Mouse (Mus musculus): ENCODE results near the gene Elp5. TPM values are rescaled to one million over a fixed set of nuclear protein-coding genes. Genes with fewer than 3 reads are reported as not detected.

The Elp5 gene
- polyA plus RNA-seq, 1 experiment from 2014 or later: 124 TPM

DNA sequence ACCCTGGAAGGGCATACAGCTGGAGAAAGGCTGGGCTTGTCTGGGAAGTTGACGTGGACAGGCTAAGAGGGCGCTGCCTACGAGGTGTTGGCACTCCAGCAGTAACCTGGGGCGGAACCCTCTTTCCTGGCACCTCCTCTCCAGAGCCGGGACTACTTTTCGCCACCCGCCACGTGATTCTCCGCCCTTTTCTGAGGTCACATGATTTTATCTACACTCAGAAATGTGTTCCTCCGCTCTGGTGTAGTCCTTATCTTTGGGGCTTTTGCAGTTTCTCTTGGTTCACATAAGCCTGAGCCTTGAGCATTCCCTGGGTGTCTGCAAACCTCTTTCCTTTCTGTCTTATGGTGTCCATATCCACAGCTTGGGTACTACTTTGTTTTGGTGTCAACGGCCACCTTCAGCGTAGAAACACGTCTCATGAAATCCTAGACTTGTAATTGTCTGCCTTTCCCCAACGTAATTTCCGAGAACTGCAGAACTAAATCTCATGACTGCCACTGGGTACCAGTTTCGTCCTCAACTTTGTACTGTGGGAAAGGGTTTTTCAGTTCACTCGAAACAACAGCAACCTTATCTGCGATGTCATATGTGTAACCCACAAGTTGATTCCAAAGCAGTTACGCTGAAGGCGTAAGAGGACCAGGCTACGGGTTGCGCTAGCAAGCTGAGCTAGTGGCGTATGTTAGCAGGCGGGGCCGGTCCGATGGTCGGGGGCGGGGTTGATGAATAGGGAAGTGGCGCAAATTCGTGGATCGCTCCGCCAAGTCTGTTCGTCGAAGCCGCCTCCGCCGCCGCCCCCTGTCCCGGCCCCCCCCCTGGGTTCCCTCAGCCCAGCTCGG is 8.8 kb upstream of the Elp5 start, which contains the start of gene Gabarap:
Gene Gabarap, plus strand, starts transcription at position 294 of the 842 bp plus-strand sequence.
- no peaks in the 10 kb centered on the region for H3K9me3 ChIP-seq
- 0 out of 2 replicates have a peak, but pooled peaks have one; percentile 53 for ATAC-seq (ENCODE audit: insufficient number of reproducible peaks, insufficient read depth, low FRiP score, low TSS enrichment, low read depth)
- H3K36me3 ChIP-seq: peaks cover 65% of the 10 kb centered on the region
- peak within 1 kb of the TSS; percentile 63 for H3K4me3 ChIP-seq (replicated peaks)
- H3K4me2 ChIP-seq: peak within 1 kb of the TSS; percentile 64
- H3K27ac ChIP-seq: peak within 1 kb of the TSS; percentile 92
- 1% methylated on average over 40 of the region's 40 CpGs for WGBS
- H3K27me3 ChIP-seq: no peaks in the 10 kb centered on the region
- H3K9ac ChIP-seq (replicated peaks): peak within 1 kb of the TSS; percentile 82
- H3K4me1 ChIP-seq (replicated peaks): peaks cover 15% of the 10 kb centered on the region

DNA sequence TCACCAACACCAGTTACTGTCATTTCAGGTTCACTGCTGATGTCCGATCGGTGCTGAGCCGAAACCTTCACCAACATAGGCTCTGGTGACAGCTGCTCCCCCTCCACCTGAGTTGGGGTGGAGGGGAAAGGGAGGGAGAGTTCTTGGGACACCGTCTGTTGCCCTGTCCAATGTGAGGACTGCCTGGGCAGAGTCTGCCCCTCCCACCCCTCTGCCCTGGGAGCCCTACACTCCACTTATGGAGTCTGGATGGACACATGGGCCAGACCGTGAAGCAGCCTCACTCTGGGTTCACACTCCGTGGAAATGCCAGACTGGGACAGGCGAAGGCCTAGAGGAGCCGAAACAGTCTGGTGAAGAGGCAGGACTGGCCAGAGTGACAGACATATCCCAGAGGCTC is 7.6 kb upstream of the Elp5 start:
- peaks cover 76% of the 10 kb centered on the region for H3K36me3 ChIP-seq
- no peaks in the 10 kb centered on the region for H3K9me3 ChIP-seq
- H3K4me1 ChIP-seq (replicated peaks): peaks cover 15% of the 10 kb centered on the region
- H3K27me3 ChIP-seq: no peaks in the 10 kb centered on the region
- H3K4me2 ChIP-seq: no peak overlapping the region
- ATAC-seq (ENCODE audit: insufficient number of reproducible peaks, insufficient read depth, low FRiP score, low TSS enrichment, low read depth): peak; percentile 50; the same call in 1 of the 2 replicates
- WGBS: 93% methylated on average over 8 of the region's 8 CpGs
- no peak overlapping the region for H3K4me3 ChIP-seq (replicated peaks)
- H3K27ac ChIP-seq: peak overlapping the region; percentile 92
- no peak overlapping the region for H3K9ac ChIP-seq (replicated peaks)

DNA sequence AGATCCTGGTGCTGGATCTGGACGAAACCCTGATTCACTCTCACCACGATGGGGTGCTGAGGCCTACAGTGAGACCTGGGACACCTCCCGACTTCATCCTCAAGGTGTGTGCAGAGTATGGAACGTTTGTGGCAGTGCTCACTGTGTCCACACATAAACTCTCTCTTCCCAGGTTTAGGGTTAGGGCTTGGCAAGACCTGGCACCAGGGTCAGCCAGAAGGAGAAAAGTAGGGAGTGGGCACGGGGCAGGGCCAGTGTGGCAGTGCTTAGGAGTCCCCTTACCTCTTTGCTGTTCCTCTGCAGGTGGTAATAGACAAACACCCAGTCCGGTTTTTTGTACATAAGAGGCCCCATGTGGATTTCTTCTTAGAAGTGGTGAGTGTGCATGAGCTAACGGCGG is 2.1 kb upstream of the Elp5 start:
- H3K36me3 ChIP-seq: peaks cover 67% of the 10 kb centered on the region
- WGBS: 90% methylated on average over 8 of the region's 8 CpGs
- no peaks in the 10 kb centered on the region for H3K9me3 ChIP-seq
- H3K27me3 ChIP-seq: no peaks in the 10 kb centered on the region
- H3K4me2 ChIP-seq: no peak overlapping the region
- peaks cover 22% of the 10 kb centered on the region for H3K4me1 ChIP-seq (replicated peaks)
- no peak for ATAC-seq (ENCODE audit: insufficient number of reproducible peaks, insufficient read depth, low FRiP score, low TSS enrichment, low read depth)
- H3K9ac ChIP-seq (replicated peaks): no peak overlapping the region
- H3K27ac ChIP-seq: no peak overlapping the region
- H3K4me3 ChIP-seq (replicated peaks): no peak overlapping the region

DNA sequence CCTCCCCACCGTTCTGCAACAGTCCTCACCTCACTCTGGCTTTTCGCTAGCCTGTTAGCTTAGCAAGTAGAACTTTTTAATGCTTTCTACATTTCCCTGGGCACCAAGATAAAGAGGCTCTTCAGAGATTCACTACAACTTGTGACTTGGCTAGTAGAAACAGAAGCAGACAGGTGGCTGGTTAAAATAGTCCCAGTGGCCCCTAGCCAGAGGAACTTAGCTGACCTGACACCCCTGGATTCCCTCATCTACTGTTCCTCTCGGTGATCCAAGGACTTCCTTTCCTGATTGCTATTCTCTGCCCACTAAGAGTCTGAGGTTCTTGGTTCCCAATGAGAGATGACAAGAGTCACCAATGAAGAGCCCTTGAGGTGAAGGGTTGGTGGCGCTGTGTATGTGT is 1.1 kb upstream of the Elp5 start:
- Histone ChIP-seq H3K27ac (no peak overlapping the region), H3K36me3 (peaks cover 62% of the 10 kb centered on the region)
- 86% methylated on average over 4 of the region's 4 CpGs for WGBS

DNA sequence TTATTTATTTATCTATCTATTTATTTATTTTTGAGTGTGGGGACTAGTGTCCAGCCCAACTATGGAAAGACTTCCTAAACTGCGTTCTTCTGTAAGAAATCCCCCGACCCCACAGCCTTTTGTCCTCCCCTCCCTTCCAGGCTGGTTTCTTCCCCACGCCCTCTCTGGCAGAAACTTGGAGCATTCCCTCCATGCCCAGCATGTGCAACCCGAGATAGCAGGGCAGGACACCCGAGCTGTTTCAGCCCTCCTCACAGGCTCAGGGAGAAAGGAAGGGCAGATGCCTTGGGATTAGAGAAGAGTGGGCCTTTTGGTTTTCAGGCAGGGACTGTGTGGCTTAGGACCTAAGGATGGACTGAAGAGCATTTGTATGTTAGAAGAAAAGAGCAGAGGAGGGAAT is 560 bp upstream of the Elp5 start:
- no peaks in the 10 kb centered on the region for H3K9me3 ChIP-seq
- peak overlapping the region; percentile 98 for H3K9ac ChIP-seq (replicated peaks)
- H3K4me2 ChIP-seq: peak overlapping the region; percentile 93
- H3K4me3 ChIP-seq (replicated peaks): peak overlapping the region; percentile 90
- no peak for ATAC-seq (ENCODE audit: insufficient number of reproducible peaks, insufficient read depth, low FRiP score, low TSS enrichment, low read depth)
- 30% methylated on average over 5 of the region's 5 CpGs for WGBS
- no peaks in the 10 kb centered on the region for H3K27me3 ChIP-seq
- H3K27ac ChIP-seq: peak overlapping the region; percentile 50; the same call in 1 of the 2 replicates
- H3K36me3 ChIP-seq: peaks cover 59% of the 10 kb centered on the region
- H3K4me1 ChIP-seq (replicated peaks): peaks cover 28% of the 10 kb centered on the region

More for the DNA sequence above, 1.1 kb upstream of the Elp5 start:
- Histone ChIP-seq H3K9ac (replicated peaks) (peak overlapping the region; percentile 98), H3K4me1 (replicated peaks) (peaks cover 28% of the 10 kb centered on the region), H3K4me3 (replicated peaks) (peak overlapping the region; percentile 90), H3K4me2 (peak overlapping the region; percentile 93), H3K27me3 (no peaks in the 10 kb centered on the region), H3K9me3 (no peaks in the 10 kb centered on the region)
- ATAC-seq (ENCODE audit: insufficient number of reproducible peaks, insufficient read depth, low FRiP score, low TSS enrichment, low read depth): no peak

DNA sequence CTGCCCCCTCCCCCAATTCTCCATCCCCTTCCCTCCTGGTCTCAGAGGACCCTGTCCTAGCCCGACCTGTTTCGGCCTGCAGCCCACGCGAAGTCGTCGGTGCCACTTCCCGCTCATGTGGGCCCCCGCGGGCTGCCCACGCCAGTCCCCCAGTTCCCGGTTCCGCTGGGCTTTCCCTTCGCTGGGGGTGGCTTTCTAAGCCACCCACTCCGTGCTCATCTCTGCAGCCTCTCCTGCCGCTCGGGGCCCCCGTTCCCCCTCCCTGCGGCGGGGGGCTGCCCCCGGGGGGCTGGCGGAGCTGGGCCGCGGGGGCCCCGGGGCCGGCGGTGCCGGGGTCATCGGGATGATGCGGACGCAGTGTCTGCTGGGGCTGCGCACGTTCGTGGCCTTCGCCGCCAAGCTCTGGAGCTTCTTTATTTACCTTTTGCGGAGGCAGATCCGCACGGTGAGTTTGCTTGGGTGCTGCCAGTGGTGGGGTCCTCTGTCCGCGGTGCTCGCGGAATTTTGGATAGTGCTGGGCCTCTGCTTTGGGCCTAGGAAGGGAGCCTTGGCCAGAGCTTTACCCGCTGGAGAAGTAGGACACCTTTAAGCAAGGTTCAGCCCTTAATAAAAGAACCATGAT is 1.1 kb downstream of the Elp5 start, which contains the start of gene Ctdnep1:
Gene Ctdnep1, plus strand, starts transcription at position 16 of the 622 bp plus-strand sequence.
- Histone ChIP-seq H3K4me2 (peak within 1 kb of the TSS; percentile 93), H3K36me3 (peaks cover 58% of the 10 kb centered on the region), H3K27ac (peak within 1 kb of the TSS; percentile 98), H3K4me3 (replicated peaks) (peak within 1 kb of the TSS; percentile 90), H3K27me3 (no peaks in the 10 kb centered on the region), H3K9me3 (no peaks in the 10 kb centered on the region), H3K4me1 (replicated peaks) (peaks cover 28% of the 10 kb centered on the region), H3K9ac (replicated peaks) (peak within 1 kb of the TSS; percentile 98)
- peak; percentile 28 for ATAC-seq (ENCODE audit: insufficient number of reproducible peaks, insufficient read depth, low FRiP score, low TSS enrichment, low read depth)
- WGBS: 1% methylated on average over 42 of the region's 43 CpGs

DNA sequence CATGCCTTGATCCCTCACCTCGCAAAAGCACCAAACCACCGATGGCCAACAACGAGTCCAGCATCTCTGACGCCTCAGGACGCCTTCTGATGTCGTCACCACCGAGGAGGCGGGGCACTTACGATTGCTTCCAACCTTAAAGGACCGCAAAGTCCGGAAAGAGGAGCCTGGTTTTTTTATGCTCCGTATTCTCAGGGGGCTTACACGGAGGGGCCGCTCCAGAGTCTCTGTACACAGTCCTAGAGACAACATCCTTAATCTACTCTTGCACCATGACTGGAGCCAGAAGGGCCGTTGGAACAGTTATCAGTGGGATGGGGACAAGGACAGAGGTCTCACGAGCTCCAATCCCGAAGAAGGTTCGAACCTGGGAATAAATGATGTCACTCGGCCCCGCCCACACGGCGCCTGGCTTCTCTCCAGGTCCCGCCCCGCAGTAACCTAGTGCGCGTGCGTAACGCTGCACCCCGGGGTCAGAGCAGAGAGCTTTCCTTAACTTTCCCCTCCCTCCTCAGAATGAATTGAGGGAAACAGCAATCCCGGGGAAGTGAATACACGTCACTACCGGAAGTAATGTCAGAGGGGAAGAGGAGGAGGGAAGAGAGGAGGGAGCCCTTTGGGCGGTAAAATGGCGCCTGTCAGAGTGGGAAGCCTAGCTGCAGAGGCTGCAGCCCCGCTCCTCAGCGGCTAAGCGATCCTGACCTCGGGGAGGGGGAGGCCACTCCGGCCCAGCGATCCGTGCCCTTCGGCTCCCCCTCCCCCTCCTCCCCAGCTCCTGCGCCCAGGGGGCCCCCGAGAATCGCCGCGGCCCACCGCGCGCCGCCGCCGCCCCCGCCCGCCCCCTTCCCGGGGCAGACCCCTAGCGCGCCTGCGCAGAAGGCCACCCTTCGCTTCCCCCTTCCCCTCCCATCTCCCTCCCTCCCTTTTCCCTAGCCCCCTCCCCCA is 1.8 kb downstream of the Elp5 start:
- H3K36me3 ChIP-seq: peaks cover 58% of the 10 kb centered on the region
- under 1% methylated on average over 47 of the region's 60 CpGs for WGBS
- no peaks in the 10 kb centered on the region for H3K9me3 ChIP-seq
- peak overlapping the region; percentile 98 for H3K27ac ChIP-seq
- H3K9ac ChIP-seq (replicated peaks): peak overlapping the region; percentile 98
- H3K27me3 ChIP-seq: no peaks in the 10 kb centered on the region
- H3K4me2 ChIP-seq: peak overlapping the region; percentile 93
- ATAC-seq (ENCODE audit: insufficient number of reproducible peaks, insufficient read depth, low FRiP score, low TSS enrichment, low read depth): peak; percentile 90
- peaks cover 28% of the 10 kb centered on the region for H3K4me1 ChIP-seq (replicated peaks)
- peak overlapping the region; percentile 90 for H3K4me3 ChIP-seq (replicated peaks)

DNA sequence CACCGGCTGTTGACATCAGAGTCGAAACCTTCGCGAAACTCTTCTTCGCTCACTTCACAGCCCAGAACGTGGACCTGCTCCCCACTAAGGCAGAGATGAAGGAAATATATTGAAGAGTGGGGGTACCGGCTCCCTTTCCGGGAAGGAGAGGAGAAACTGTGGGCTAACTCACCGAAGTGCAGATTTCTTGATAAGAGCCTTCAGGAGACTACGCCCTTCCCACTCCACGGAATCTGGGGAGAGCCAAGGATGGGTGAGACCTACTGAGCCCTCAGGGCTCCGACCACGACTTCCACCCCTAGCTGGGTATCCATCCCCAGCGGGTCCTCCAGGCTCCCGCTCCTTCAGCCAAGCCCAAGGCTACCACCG is 2.5 kb downstream of the Elp5 start:
- Histone ChIP-seq H3K4me3 (replicated peaks) (peak overlapping the region; percentile 90), H3K27me3 (no peaks in the 10 kb centered on the region), H3K36me3 (peaks cover 58% of the 10 kb centered on the region), H3K9ac (replicated peaks) (peak overlapping the region; percentile 98), H3K4me1 (replicated peaks) (peaks cover 28% of the 10 kb centered on the region), H3K4me2 (peak overlapping the region; percentile 93), H3K9me3 (no peaks in the 10 kb centered on the region), H3K27ac (peak overlapping the region; percentile 98)
- no peak; the same call in 1 of the 2 replicates for ATAC-seq (ENCODE audit: insufficient number of reproducible peaks, insufficient read depth, low FRiP score, low TSS enrichment, low read depth)
- 3% methylated on average over 16 of the region's 16 CpGs for WGBS

DNA sequence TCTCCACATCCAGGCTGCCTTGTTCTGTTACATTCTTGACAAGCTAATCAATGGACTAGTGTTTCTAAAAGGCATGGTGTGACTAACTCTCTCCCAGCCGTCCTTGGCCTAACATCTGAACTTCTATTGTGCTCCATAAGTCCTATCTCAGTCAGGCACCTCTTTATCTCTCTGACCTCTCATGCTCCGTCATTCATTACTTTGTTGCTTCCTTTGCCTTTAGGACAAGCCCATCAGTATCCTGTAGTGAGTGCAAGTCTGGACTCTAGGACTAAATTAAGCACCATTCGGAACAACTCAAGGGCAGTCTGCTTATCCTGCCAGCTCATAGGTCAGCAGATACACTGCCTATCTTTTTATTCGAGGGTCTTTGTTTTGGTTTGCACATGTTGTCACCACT is 6.0 kb downstream of the Elp5 start:
- Histone ChIP-seq H3K9ac (replicated peaks) (no peak overlapping the region), H3K4me1 (replicated peaks) (peaks cover 8% of the 10 kb centered on the region; the same call in 1 of the 2 replicates), H3K27me3 (no peaks in the 10 kb centered on the region), H3K36me3 (peaks cover 73% of the 10 kb centered on the region), H3K27ac (no peak overlapping the region), H3K4me3 (replicated peaks) (no peak overlapping the region), H3K9me3 (no peaks in the 10 kb centered on the region), H3K4me2 (no peak overlapping the region)
- no peak for ATAC-seq (ENCODE audit: insufficient number of reproducible peaks, insufficient read depth, low FRiP score, low TSS enrichment, low read depth)
- 89% methylated on average over 4 of the region's 4 CpGs for WGBS

DNA sequence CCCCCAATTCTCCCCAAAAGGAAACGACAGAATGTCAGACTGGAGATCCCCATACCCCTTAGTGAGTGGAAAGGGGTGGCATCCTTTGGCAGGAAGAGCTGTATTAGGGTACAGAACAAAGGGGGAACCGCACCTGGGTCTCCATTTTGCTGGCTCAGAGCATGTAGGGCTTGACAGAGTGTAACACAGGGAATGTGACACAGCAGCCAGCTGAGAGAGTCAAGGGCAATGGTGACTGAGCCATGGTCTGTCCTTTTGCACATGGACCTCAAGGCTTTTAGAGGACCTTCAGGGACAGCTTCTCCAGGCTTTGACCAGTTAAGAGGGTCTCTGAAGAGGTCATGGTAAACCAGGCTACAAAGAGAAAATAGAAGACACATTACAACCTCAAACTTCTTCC is 7.4 kb downstream of the Elp5 start:
- 91% methylated on average over 2 of the region's 2 CpGs for WGBS
- H3K9ac ChIP-seq (replicated peaks): no peak overlapping the region
- no peaks in the 10 kb centered on the region for H3K9me3 ChIP-seq
- no peaks in the 10 kb centered on the region for H3K27me3 ChIP-seq
- H3K4me1 ChIP-seq (replicated peaks): peaks cover 8% of the 10 kb centered on the region; the same call in 1 of the 2 replicates
- H3K4me3 ChIP-seq (replicated peaks): no peak overlapping the region
- no peak overlapping the region for H3K4me2 ChIP-seq
- peaks cover 83% of the 10 kb centered on the region for H3K36me3 ChIP-seq
- H3K27ac ChIP-seq: no peak overlapping the region
- ATAC-seq (ENCODE audit: insufficient number of reproducible peaks, insufficient read depth, low FRiP score, low TSS enrichment, low read depth): no peak
